Mouse (Mus musculus) embryonic facial prominence, embryonic 15.5 days (tissue): Measurements from ENCODE around the gene Rln1. TPM values are rescaled to one million over a fixed set of nuclear protein-coding genes. Genes with fewer than 3 reads are reported as not detected.

ENCODE experiments used
- ATAC-seq: fragments of 200-750 bp; cut with Nextera tagmentation; 2 replicates; pipeline ENCODE4 v1.8.0; 2017; ENCODE audit warnings: low read depth, moderate TSS enrichment; ENCODE audit not compliant: insufficient number of reproducible peaks, low FRiP score, low TSS enrichment
- H3K27ac ChIP-seq: fragments of 300-500 bp; sonication (generic); replicated peaks from 2 replicates; pipeline ENCODE4 v1.5.1; 2015; ENCODE audit warnings: mild to moderate bottlenecking, inconsistent platforms
- H3K27me3 ChIP-seq: fragments of 300-500 bp; sonication (generic); 2 replicates; pipeline ENCODE4 v1.6.1; 2015; ENCODE audit warnings: inconsistent platforms
- H3K36me3 ChIP-seq: fragments of 300-500 bp; sonication (generic); 2 replicates; pipeline ENCODE4 v1.6.1; 2015; ENCODE audit warnings: mild to moderate bottlenecking, inconsistent platforms
- H3K4me1 ChIP-seq: fragments of 300-500 bp; sonication (generic); 2 replicates; pipeline ENCODE4 v1.6.1; 2015; ENCODE audit warnings: inconsistent platforms
- H3K4me2 ChIP-seq: fragments of 300-500 bp; sonication (generic); replicated peaks from 2 replicates; pipeline ENCODE4 v1.6.1; 2015; ENCODE audit warnings: mild to moderate bottlenecking, inconsistent platforms
- H3K4me3 ChIP-seq: fragments of 300-500 bp; sonication (generic); replicated peaks from 2 replicates; pipeline ENCODE4 v1.5.1; 2015; ENCODE audit warnings: mild to moderate bottlenecking, inconsistent platforms
- H3K9ac ChIP-seq: fragments of 300-500 bp; sonication (generic); 2 replicates; pipeline ENCODE4 v1.6.1; 2015; ENCODE audit warnings: inconsistent platforms
- H3K9me3 ChIP-seq: fragments of 300-500 bp; sonication (generic); replicated peaks from 2 replicates; pipeline ENCODE4 v1.6.1; 2016; ENCODE audit warnings: inconsistent platforms
- WGBS: fragments of 180-500 bp; shearing (Covaris S2); methylation state at CpG from one replicate; pipeline ENCODE4 v1.1.7; 2015; 5-methylcytosine and 5-hydroxymethylcytosine counted together
- polyA plus RNA-seq: library from polyadenylated mRNA; unstranded; fragments of >200 nt; fragmentation: Nextera tagmentation; extraction: Ambion mirVana; gene quantifications from 2 replicates; pipeline ENCODE4 v1.2.1, GENCODE M21; 2015

Rln1 gene
- polyA plus RNA-seq, 1 experiment from 2014 or later: 0.16 TPM

GRCm38 (mm10) chr19:29292546-29292945, 41.9 kb downstream of the Rln1 start:
- Histone ChIP-seq H3K9me3 (no peaks in the 10 kb centered on the region), H3K9ac (no peak overlapping the region)

GRCm38 (mm10) chr19:29291532-29291931, 42.9 kb downstream of the Rln1 start:
- H3K27ac ChIP-seq: no peak overlapping the region
- peaks cover 38% of the 10 kb centered on the region for H3K36me3 ChIP-seq
- no peak overlapping the region for H3K4me2 ChIP-seq
- no peaks in the 10 kb centered on the region for H3K27me3 ChIP-seq
- H3K4me3 ChIP-seq: no peak overlapping the region
- H3K4me1 ChIP-seq: no peaks in the 10 kb centered on the region
- ATAC-seq: no peak
- WGBS: 76% methylated on average over 14 of the region's 14 CpGs
- H3K9ac ChIP-seq: no peak overlapping the region
- no peaks in the 10 kb centered on the region for H3K9me3 ChIP-seq

More at GRCm38 (mm10) chr19:29292546-29292945, 41.9 kb downstream of the Rln1 start:
- no peaks in the 10 kb centered on the region for H3K27me3 ChIP-seq
- no peaks in the 10 kb centered on the region for H3K4me1 ChIP-seq
- no peak overlapping the region for H3K4me3 ChIP-seq
- H3K36me3 ChIP-seq: peaks cover 41% of the 10 kb centered on the region
- WGBS: 74% methylated on average over 4 of the region's 4 CpGs
- ATAC-seq: no peak
- no peak overlapping the region for H3K27ac ChIP-seq
- no peak overlapping the region for H3K4me2 ChIP-seq

GRCm38 (mm10) chr19:29287863-29288262, 46.6 kb downstream of the Rln1 start:
- peaks cover 36% of the 10 kb centered on the region for H3K36me3 ChIP-seq
- H3K27me3 ChIP-seq: no peaks in the 10 kb centered on the region
- H3K4me3 ChIP-seq: no peak overlapping the region
- H3K9ac ChIP-seq: no peak overlapping the region
- no peaks in the 10 kb centered on the region for H3K9me3 ChIP-seq
- no peak for ATAC-seq
- no peaks in the 10 kb centered on the region for H3K4me1 ChIP-seq
- WGBS: 59% methylated on average over 8 of the region's 8 CpGs
- H3K27ac ChIP-seq: no peak overlapping the region
- H3K4me2 ChIP-seq: no peak overlapping the region

- no peaks in the 10 kb centered on the region for H3K9me3 ChIP-seq
- no peak overlapping the region for H3K4me2 ChIP-seq
- no peak overlapping the region for H3K4me3 ChIP-seq
- WGBS: 45% methylated on average over 7 of the region's 7 CpGs
- no peak overlapping the region for H3K27ac ChIP-seq
- H3K4me1 ChIP-seq: no peaks in the 10 kb centered on the region
- no peak overlapping the region for H3K9ac ChIP-seq
- H3K27me3 ChIP-seq: no peaks in the 10 kb centered on the region
- peaks cover 30% of the 10 kb centered on the region for H3K36me3 ChIP-seq
- ATAC-seq: no peak
These were observed 49.0 kb downstream of the Rln1 start for GRCm38 (mm10) chr19:29285451-29285869.

Other genes starting within 250 kb of the Rln1 start
- 47.1 and 48.3 TPM in 2 replicates for gene Rcl1, start 233.3 kb downstream of the Rln1 start, polyA plus RNA-seq
- gene Jak2, start 82.8 kb downstream of the Rln1 start, polyA plus RNA-seq: 11.7 and 11.8 TPM in 2 replicates
- gene Insl6, start 9.3 kb downstream of the Rln1 start, polyA plus RNA-seq: 9.0 and 9.9 TPM in 2 replicates
- gene Plgrkt, start 32.7 kb upstream of the Rln1 start, polyA plus RNA-seq: 79.0 and 83.9 TPM in 2 replicates
- 0.71 and 0.72 TPM in 2 replicates for gene Cd274, start 32.8 kb upstream of the Rln1 start, polyA plus RNA-seq
- not detected in 2 replicates for gene Pdcd1lg2, start 76.2 kb upstream of the Rln1 start, polyA plus RNA-seq
- 20.1 and 20.3 TPM in 2 replicates for gene Ric1, start 187.6 kb upstream of the Rln1 start, polyA plus RNA-seq